Mouse (Mus musculus) 3134 (cell line): ENCODE data around the gene Lpcat4.

Source experiments
- DNase-seq: peaks from one replicate; pipeline ENCODE4 v3.0.0-alpha.2; 2011; ENCODE audit warnings: low spot score; ENCODE audit not compliant: insufficient read length; ENCODE audit errors: extremely low read depth

Gene Lpcat4

GRCm38 (mm10) chr2:112296211-112296610, 56.9 kb downstream of the Lpcat4 start:
- no peak for DNase-seq
